Mouse (Mus musculus): ENCODE data around the gene Plcb4. TPM values are rescaled to one million over a fixed set of nuclear protein-coding genes. Genes with fewer than 3 reads are reported as not detected.

Plcb4 gene
- polyA plus RNA-seq, 1 experiment, result 42.0 TPM

DNA sequence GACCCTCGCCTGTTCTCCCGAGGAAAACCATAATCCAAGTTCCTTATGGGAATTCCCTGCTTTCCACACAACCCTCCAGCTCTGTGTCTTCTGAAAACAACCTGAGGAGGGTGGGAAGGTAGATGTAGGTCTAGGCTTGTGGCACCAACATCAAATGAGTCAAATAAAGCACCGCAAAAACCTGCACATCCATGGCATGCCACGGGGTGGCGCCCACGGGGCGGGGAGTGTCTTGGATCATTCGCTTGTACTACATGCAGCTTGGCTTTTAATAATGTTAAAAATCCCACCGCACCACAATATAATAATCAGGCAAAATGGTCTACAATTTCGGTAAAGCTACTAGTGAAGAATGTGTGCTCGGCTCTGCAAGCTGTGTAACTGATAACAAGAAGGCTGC is 334.5 kb downstream of the Plcb4 start:
- Histone ChIP-seq H3K4me3 (ENCODE audit: insufficient read depth, low read length) (no peak overlapping the region), H3K4me1 (ENCODE audit: control insufficient read depth, insufficient read depth, low read length) (no peaks in the 10 kb centered on the region; the same call in 1 of the 2 replicates), H3K27ac (ENCODE audit: insufficient read depth, low read length) (no peak overlapping the region)
- TF ChIP-seq CTCF (IDR thresholded peaks at IDR 0.05; ENCODE audit: extremely low read depth, insufficient read depth, low read length) (peak; percentile 38), POLR2A (IDR thresholded peaks at IDR 0.05; ENCODE audit: extremely low read depth, insufficient read depth, low read length) (no peak)

DNA sequence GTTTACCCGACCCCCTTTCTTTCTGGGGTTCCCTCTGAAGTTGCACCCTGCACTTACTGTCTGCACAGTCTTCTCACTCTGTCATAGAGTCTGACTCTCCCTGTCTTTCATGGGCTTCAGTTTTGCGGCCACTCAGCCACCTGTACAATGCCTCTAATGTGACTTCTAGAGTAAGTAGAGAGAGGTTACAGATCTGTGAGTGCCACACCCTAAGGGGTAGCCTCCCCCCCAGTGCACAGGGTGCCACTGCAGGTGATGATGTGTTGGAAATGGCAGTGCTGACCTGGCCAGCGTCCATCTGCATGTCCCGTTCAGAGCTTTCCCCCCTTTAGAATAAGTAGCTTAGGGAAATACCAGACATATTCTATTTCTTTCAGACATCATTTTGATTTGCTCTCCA is 336.4 kb downstream of the Plcb4 start:
- Histone ChIP-seq H3K4me1 (ENCODE audit: control insufficient read depth, insufficient read depth, low read length) (no peaks in the 10 kb centered on the region; the same call in 1 of the 2 replicates), H3K4me3 (ENCODE audit: insufficient read depth, low read length) (no peak overlapping the region), H3K27ac (ENCODE audit: insufficient read depth, low read length) (no peak overlapping the region)
- TF ChIP-seq POLR2A (IDR thresholded peaks at IDR 0.05; ENCODE audit: extremely low read depth, insufficient read depth, low read length), result no peak
- no peak for TF ChIP-seq CTCF (IDR thresholded peaks at IDR 0.05; ENCODE audit: extremely low read depth, insufficient read depth, low read length)

DNA sequence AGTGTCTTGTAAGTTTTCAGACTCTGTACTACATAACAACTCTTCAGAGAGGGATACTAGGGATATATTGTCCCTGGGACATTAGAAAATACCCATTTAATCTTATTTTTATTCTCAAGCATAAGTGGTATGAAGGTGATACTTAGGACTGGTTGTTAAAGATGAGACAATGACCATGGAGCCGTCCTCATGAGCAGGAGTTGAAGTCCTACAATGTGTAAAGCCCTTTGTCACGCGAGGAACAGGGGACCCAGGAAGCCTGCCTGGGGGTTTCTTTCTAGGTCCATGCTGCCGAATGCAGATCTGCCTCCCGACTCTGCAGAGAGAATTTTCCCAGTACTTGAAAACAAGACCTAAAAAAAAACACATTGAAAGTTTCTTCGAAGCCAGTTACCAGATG is 338.1 kb downstream of the Plcb4 start:
- Histone ChIP-seq H3K27ac (ENCODE audit: insufficient read depth, low read length) (no peak overlapping the region), H3K4me1 (ENCODE audit: control insufficient read depth, insufficient read depth, low read length) (no peaks in the 10 kb centered on the region; the same call in none of the 2 replicates), H3K4me3 (ENCODE audit: insufficient read depth, low read length) (no peak overlapping the region)
- TF ChIP-seq POLR2A (IDR thresholded peaks at IDR 0.05; ENCODE audit: extremely low read depth, insufficient read depth, low read length) (no peak), CTCF (IDR thresholded peaks at IDR 0.05; ENCODE audit: extremely low read depth, insufficient read depth, low read length) (no peak)

DNA sequence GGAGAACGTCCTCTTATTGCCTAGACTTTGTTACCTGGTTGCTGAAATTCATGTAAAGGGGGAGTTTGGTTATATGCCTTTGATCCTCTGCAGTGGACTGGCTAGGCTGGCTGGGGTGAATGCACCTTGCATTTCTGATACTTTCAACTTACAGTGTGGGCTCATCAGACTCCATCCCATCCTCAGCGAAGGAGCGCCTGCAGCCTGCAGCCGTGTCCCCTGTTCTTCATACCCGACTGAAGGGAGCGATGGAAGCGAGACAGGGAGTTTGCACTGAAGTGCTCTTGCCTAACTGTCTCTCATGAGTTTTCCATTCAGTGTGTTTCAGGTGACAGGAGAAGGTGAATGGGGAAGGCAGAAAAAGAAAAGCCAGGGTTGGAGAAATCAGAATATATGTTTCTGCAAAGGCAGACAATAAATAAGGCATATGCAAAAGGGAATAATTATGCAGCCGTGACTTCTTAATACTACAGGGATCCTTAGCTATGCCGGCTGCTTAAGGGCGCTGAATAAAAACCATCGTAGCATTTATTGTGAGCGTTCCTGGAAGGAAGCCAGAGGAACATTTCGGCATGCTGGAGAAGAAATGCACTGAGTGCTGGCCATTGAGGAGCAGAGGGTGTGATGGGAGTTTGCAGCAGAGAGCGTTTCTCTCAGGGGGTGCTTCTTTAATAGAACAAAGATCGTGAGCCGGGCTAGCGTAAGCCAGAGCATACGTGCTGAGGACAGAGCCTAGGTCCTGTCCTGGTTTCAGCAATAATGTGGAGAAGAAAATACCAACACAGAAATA is 338.7 kb downstream of the Plcb4 start:
- no peak overlapping the region for H3K4me3 ChIP-seq (ENCODE audit: insufficient read depth, low read length)
- TF ChIP-seq POLR2A (IDR thresholded peaks at IDR 0.05; ENCODE audit: extremely low read depth, insufficient read depth, low read length) (no peak), CTCF (IDR thresholded peaks at IDR 0.05; ENCODE audit: extremely low read depth, insufficient read depth, low read length) (no peak)
- no peak overlapping the region for H3K27ac ChIP-seq (ENCODE audit: insufficient read depth, low read length)
- H3K4me1 ChIP-seq (ENCODE audit: control insufficient read depth, insufficient read depth, low read length), result no peaks in the 10 kb centered on the region; the same call in none of the 2 replicates

DNA sequence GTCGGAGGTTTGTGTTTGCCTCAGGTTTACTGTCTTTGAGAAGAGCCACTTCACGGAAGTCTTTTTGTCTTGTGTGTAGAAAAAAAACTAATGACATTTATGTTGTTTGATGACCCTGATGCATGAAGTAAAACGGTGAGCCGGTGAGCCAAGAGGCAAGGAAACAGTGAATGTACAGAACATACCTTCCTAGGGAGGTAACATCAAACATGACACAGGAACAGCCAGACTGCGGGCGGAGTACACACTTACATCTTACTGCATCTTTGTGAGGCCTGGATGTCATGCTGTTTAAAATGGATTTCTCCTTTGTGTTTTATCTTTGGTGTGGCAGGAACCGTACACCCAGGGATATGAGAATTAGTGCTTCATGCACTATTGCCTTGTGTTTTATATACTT is 340.1 kb downstream of the Plcb4 start:
- Histone ChIP-seq H3K4me1 (ENCODE audit: control insufficient read depth, insufficient read depth, low read length) (no peaks in the 10 kb centered on the region; the same call in none of the 2 replicates), H3K27ac (ENCODE audit: insufficient read depth, low read length) (no peak overlapping the region), H3K4me3 (ENCODE audit: insufficient read depth, low read length) (no peak overlapping the region)
- TF ChIP-seq POLR2A (IDR thresholded peaks at IDR 0.05; ENCODE audit: extremely low read depth, insufficient read depth, low read length) (no peak), CTCF (IDR thresholded peaks at IDR 0.05; ENCODE audit: extremely low read depth, insufficient read depth, low read length) (no peak)

DNA sequence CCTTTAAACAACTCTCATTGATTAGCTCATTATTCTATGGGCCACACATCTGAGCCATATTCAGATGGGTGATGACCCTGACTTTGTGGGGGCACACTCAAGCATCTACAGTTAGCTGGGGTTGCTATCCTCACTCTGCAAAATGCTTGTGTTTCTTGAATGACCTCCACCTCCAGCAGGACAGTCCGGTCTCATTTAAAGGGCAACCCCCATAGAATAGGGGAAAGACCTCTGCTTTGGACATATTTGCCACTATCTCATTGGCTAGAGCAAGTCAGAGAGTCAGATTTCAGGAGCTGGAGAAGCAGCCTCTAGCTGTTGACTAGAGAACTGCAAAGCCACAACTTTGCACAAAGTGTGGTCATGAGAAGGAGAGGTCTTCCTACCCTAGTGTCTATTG is 340.6 kb downstream of the Plcb4 start:
- no peak overlapping the region for H3K4me3 ChIP-seq (ENCODE audit: insufficient read depth, low read length)
- H3K4me1 ChIP-seq (ENCODE audit: control insufficient read depth, insufficient read depth, low read length), result no peaks in the 10 kb centered on the region; the same call in none of the 2 replicates
- no peak for TF ChIP-seq CTCF (IDR thresholded peaks at IDR 0.05; ENCODE audit: extremely low read depth, insufficient read depth, low read length)
- TF ChIP-seq POLR2A (IDR thresholded peaks at IDR 0.05; ENCODE audit: extremely low read depth, insufficient read depth, low read length), result no peak
- H3K27ac ChIP-seq (ENCODE audit: insufficient read depth, low read length), result no peak overlapping the region

DNA sequence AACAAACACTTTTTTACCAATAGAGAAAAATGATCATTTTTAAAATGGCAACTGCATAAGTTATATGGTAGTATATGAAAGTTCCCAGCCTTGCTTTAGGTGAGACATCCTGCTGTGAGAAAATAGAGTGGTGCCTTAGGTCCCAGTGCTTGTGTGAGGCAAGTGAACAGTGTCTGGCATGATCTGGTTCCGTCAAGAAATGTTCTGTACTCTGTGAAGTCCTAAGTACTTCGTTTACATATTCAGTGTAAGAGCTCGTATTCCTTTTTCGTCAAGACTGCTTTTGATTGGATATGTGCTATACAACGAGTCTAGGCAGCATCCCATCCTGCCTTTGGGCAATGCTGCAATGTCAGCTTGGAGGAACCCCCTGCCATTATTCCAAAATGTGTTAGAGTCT is 342.1 kb downstream of the Plcb4 start:
- H3K27ac ChIP-seq (ENCODE audit: insufficient read depth, low read length), result no peak overlapping the region
- no peak overlapping the region for H3K4me3 ChIP-seq (ENCODE audit: insufficient read depth, low read length)
- no peak for TF ChIP-seq CTCF (IDR thresholded peaks at IDR 0.05; ENCODE audit: extremely low read depth, insufficient read depth, low read length)
- no peak for TF ChIP-seq POLR2A (IDR thresholded peaks at IDR 0.05; ENCODE audit: extremely low read depth, insufficient read depth, low read length)
- H3K4me1 ChIP-seq (ENCODE audit: control insufficient read depth, insufficient read depth, low read length), result no peaks in the 10 kb centered on the region; the same call in none of the 2 replicates

DNA sequence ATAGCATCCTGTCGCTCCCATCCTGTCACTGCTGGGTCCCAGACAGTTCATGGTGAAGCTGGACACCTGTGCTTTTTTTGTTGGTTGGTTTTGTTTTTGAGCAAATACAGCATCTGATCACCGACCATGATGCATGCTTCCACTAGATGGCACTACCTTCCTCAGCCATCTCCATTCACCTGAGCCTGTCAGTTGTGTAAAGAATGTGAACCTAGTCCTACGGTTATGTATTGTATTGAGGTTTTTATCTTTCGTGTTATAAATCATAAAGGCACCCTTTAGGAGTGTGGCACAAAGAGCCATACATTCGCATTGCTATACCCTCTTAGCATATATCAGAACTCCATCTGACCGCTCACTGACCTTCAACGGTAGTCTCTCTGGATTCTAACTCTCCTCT is 343.3 kb downstream of the Plcb4 start:
- no peak overlapping the region for H3K4me3 ChIP-seq (ENCODE audit: insufficient read depth, low read length)
- H3K27ac ChIP-seq (ENCODE audit: insufficient read depth, low read length), result no peak overlapping the region
- no peak for TF ChIP-seq POLR2A (IDR thresholded peaks at IDR 0.05; ENCODE audit: extremely low read depth, insufficient read depth, low read length)
- peak; percentile 93 for TF ChIP-seq CTCF (IDR thresholded peaks at IDR 0.05; ENCODE audit: extremely low read depth, insufficient read depth, low read length)
- no peaks in the 10 kb centered on the region; the same call in none of the 2 replicates for H3K4me1 ChIP-seq (ENCODE audit: control insufficient read depth, insufficient read depth, low read length)

DNA sequence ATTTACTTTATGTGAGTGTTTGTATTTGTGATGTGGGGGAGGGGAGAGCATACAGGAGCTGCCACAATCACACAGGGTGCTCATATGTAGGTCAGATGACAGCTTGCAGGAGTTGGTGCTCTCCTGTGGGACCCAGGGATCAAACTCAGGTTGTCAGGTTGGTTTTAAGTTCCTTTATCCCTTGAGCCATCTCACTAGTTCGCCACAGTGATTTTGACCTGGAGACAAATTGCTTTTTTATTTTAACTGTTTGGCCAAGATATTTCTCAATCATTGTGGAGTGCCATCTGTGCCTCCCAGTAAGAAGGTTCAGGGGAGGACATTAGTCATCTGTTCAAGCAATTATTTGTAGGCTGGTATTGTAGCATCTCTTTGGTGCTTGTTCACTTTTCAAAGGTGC is 345.0 kb downstream of the Plcb4 start:
- Histone ChIP-seq H3K4me1 (ENCODE audit: control insufficient read depth, insufficient read depth, low read length) (peaks cover under 1% of the 10 kb centered on the region; the same call in 1 of the 2 replicates), H3K4me3 (ENCODE audit: insufficient read depth, low read length) (no peak overlapping the region), H3K27ac (ENCODE audit: insufficient read depth, low read length) (no peak overlapping the region)
- TF ChIP-seq CTCF (IDR thresholded peaks at IDR 0.05; ENCODE audit: extremely low read depth, insufficient read depth, low read length) (no peak), POLR2A (IDR thresholded peaks at IDR 0.05; ENCODE audit: extremely low read depth, insufficient read depth, low read length) (no peak)

DNA sequence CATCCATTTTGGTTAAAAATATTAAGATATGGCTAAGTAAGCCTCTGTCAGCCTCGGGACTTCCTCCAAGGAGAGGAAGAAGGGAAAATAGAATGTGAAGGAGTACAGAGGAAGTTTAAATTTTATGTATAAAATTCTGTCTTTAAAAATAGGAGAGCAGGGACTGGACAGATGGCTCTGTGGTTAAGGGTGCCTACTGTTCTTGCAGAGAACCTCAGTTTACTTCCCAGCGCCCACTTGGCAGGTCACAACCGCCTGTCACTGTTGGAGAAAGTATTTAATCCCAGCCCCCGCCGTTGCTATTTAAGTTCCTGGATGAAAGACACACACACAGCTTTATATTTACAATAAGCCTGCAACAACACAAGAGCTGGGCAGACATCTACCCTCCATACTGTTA is 347.5 kb downstream of the Plcb4 start:
- peaks cover 2% of the 10 kb centered on the region; the same call in 1 of the 2 replicates for H3K4me1 ChIP-seq (ENCODE audit: control insufficient read depth, insufficient read depth, low read length)
- no peak overlapping the region for H3K27ac ChIP-seq (ENCODE audit: insufficient read depth, low read length)
- H3K4me3 ChIP-seq (ENCODE audit: insufficient read depth, low read length), result no peak overlapping the region
- TF ChIP-seq CTCF (IDR thresholded peaks at IDR 0.05; ENCODE audit: extremely low read depth, insufficient read depth, low read length) (no peak), POLR2A (IDR thresholded peaks at IDR 0.05; ENCODE audit: extremely low read depth, insufficient read depth, low read length) (no peak)
